Mouse (Mus musculus): Measurements from ENCODE around the gene Prpf3.
A peak's percentile ranks its signal among the peaks of the same experiment; 100 is the strongest.

DNA sequence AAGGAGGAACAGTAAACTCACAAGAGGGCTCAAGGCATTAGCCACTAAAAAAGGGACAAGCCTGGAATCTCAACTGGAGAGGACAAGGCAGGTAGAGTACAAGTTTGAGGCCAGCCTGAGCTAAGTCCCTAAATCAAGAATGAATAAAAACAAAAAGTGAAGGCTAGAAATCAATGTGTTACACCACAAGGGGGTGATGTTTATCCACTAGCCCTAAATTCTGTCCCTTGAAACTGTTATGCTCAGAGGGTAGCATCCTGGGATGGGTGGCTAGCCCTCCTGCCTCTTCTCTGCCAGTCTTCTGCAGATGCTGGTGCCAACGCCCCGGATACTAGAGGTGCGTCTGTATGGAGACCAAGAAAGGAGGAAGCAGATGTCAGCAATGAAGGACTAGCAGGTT is 4.6 kb upstream of the Prpf3 start:
- peak; percentile 7; the same call in 1 of the 2 replicates for TF ChIP-seq CTCF (IDR thresholded peaks at IDR 0.05; ENCODE audit: extremely low read depth, insufficient read length, insufficient replicate concordance, low read depth, low read length)
- TF ChIP-seq POLR2A (IDR thresholded peaks at IDR 0.05; ENCODE audit: low read depth, low read length) = no peak
